Mouse (Mus musculus) kidney, embryonic 14.5 days (tissue): ENCODE results near the gene Tmprss13. TPM values are rescaled to one million over a fixed set of nuclear protein-coding genes. Genes with fewer than 3 reads are reported as not detected.

Source experiments
- ATAC-seq: fragments of 200-750 bp; cut with Nextera tagmentation; 2 replicates; pipeline ENCODE4 v1.8.0; 2017; ENCODE audit warnings: moderate number of reproducible peaks, mild to moderate bottlenecking, moderate TSS enrichment, moderate library complexity; ENCODE audit not compliant: low FRiP score, low TSS enrichment
- H3K27ac ChIP-seq: fragments of 300-500 bp; sonication (generic); 2 replicates; pipeline ENCODE4 v1.5.1; 2014; ENCODE audit warnings: low read depth, mild to moderate bottlenecking, low read length, moderate library complexity, mixed read lengths
- H3K27me3 ChIP-seq: fragments of 300-500 bp; sonication (generic); 2 replicates; pipeline ENCODE4 v1.6.1; 2014; ENCODE audit warnings: mild to moderate bottlenecking, low read length; ENCODE audit not compliant: control insufficient read depth, insufficient read depth
- H3K36me3 ChIP-seq: fragments of 300-500 bp; sonication (generic); 2 replicates; pipeline ENCODE4 v1.6.1; 2014; ENCODE audit warnings: low read length, mixed read lengths; ENCODE audit not compliant: control insufficient read depth, insufficient read depth
- H3K4me1 ChIP-seq: fragments of 300-500 bp; sonication (generic); 2 replicates; pipeline ENCODE4 v1.6.1; 2014; ENCODE audit warnings: low read length, mixed read lengths; ENCODE audit not compliant: control insufficient read depth, insufficient read depth
- H3K4me2 ChIP-seq: fragments of 300-500 bp; sonication (generic); replicated peaks from 2 replicates; pipeline ENCODE4 v1.6.1; 2014; ENCODE audit warnings: low read depth, mild to moderate bottlenecking, low read length
- H3K4me3 ChIP-seq: fragments of 300-500 bp; sonication (generic); 2 replicates; pipeline ENCODE4 v1.5.1; 2014; ENCODE audit warnings: mild to moderate bottlenecking, low read length
- H3K9ac ChIP-seq: fragments of 300-500 bp; sonication (generic); 2 replicates; pipeline ENCODE4 v1.6.1; 2014; ENCODE audit warnings: low read depth, mild to moderate bottlenecking, low read length, moderate library complexity
- H3K9me3 ChIP-seq: fragments of 300-500 bp; sonication (generic); 2 replicates; pipeline ENCODE4 v1.6.1; 2016; ENCODE audit warnings: low read length; ENCODE audit not compliant: control insufficient read depth
- WGBS: fragments of 180-500 bp; shearing (Covaris S2); extraction: QIAGEN DNeasy Blood & Tissue Kit; methylation state at CpG from one replicate; pipeline ENCODE4 v1.1.7; 2014; 5-methylcytosine and 5-hydroxymethylcytosine counted together
- polyA plus RNA-seq: library from polyadenylated mRNA; unstranded; fragments of >200 nt; fragmentation: Nextera tagmentation; extraction: Ambion mirVana; gene quantifications from 2 replicates; pipeline ENCODE4 v1.2.1, GENCODE M21; 2014

The Tmprss13 gene
- polyA plus RNA-seq, 1 experiment from 2014 or later = 0.08 TPM

GRCm38 (mm10) chr9:45382834-45383233 lies 63.9 kb downstream of the Tmprss13 start:
- no peak overlapping the region for H3K4me3 ChIP-seq
- ATAC-seq = no peak
- H3K9me3 ChIP-seq = no peaks in the 10 kb centered on the region
- no peak overlapping the region for H3K27ac ChIP-seq
- 83% methylated on average over 5 of the region's 5 CpGs for WGBS
- H3K4me1 ChIP-seq = peaks cover 30% of the 10 kb centered on the region
- no peaks in the 10 kb centered on the region for H3K27me3 ChIP-seq
- no peaks in the 10 kb centered on the region; the same call in 1 of the 2 replicates for H3K36me3 ChIP-seq
- H3K9ac ChIP-seq = no peak overlapping the region
- H3K4me2 ChIP-seq = no peak overlapping the region

DNA sequence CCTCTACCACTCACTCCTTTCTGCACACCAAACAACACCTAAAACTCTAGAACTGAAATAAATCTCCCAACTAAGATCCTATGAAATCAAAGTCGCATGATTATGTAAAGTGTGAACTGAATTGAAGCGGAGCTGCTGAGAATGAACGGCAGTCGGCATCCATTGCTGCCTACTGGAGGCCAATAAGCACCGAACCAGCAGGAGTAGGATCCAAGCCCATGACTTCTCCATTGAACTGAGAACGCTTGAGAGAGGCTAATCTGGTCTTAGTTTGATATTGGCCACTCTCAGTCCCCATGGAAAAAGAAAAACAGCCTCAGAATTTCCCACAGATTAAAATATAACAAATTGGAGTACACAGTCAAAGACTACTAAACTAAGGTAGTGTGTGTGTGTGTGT lies 65.0 kb downstream of the Tmprss13 start:
- no peak for ATAC-seq
- Histone ChIP-seq H3K9ac (no peak overlapping the region), H3K36me3 (no peaks in the 10 kb centered on the region; the same call in 1 of the 2 replicates), H3K4me1 (peaks cover 24% of the 10 kb centered on the region), H3K4me3 (no peak overlapping the region), H3K27ac (no peak overlapping the region), H3K27me3 (no peaks in the 10 kb centered on the region), H3K4me2 (no peak overlapping the region), H3K9me3 (no peaks in the 10 kb centered on the region)
- WGBS = 93% methylated on average over 6 of the region's 6 CpGs

GRCm38 (mm10) chr9:45386698-45387097 lies 67.8 kb downstream of the Tmprss13 start:
- Histone ChIP-seq H3K9me3 (no peaks in the 10 kb centered on the region), H3K36me3 (no peaks in the 10 kb centered on the region), H3K4me3 (no peak overlapping the region), H3K27ac (no peak overlapping the region), H3K4me1 (0 out of 2 replicates have a peak, but pooled peaks cover 5% of the 10 kb centered on the region), H3K4me2 (no peak overlapping the region), H3K27me3 (no peaks in the 10 kb centered on the region), H3K9ac (no peak overlapping the region)
- WGBS = 91% methylated on average over 5 of the region's 5 CpGs
- no peak for ATAC-seq

DNA sequence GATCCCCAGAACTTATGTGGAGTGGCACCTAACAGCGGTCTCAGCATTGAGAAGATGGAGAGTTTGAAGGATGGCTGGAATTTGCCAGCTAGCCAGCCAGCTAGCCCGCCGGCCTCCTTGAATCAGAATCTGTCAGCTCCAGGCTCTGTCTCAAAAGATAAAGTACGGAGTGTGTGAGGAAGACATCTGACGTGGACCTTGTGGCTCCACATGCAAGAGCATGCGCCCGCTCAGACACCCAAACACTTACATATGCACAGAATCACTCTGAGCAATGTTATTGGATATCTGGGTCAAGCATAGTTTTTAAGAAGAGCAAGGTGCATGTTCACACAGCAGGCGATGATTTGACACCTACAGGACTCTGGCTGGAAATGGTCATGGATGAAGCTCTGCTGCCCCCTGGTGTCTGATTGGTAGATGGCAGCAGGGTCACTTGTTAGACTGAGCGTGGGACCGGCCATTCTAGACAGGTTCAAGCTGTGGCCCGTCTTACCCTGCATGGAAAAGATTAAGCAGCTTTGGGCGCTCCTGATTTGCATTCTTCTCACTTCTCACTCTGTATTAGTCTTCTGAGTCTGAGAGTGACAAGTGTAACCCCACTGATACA lies 69.6 kb downstream of the Tmprss13 start:
- H3K4me2 ChIP-seq = no peak overlapping the region
- ATAC-seq = peak; percentile 67; the same call in 1 of the 2 replicates
- peaks cover 10% of the 10 kb centered on the region; the same call in 1 of the 2 replicates for H3K36me3 ChIP-seq
- no peaks in the 10 kb centered on the region for H3K9me3 ChIP-seq
- H3K4me1 ChIP-seq = no peaks in the 10 kb centered on the region
- no peaks in the 10 kb centered on the region for H3K27me3 ChIP-seq
- no peak overlapping the region for H3K27ac ChIP-seq
- 40% methylated on average over 12 of the region's 12 CpGs for WGBS
- H3K9ac ChIP-seq = no peak overlapping the region
- no peak overlapping the region for H3K4me3 ChIP-seq

DNA sequence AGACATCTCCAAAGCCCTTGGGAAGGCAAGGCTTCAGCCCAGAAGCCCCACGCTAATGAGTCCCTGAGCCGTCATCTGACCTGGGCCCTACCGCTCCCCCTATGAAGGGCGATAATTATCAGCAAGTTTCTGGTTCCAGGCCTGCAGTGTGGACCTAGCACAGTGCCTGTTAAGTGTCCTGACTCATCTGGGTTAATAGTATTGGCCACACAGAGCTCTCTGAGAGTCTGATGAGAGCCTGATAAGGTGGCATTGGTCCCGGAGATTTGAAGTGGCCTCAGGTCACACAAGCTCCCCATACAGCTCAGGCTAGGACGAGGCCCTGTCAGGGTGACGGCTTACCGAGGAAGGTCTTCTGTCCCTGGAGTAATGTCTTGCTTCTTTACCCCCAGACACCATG lies 70.7 kb downstream of the Tmprss13 start:
- 82% methylated on average over 8 of the region's 8 CpGs for WGBS
- H3K4me3 ChIP-seq = no peak overlapping the region
- no peak overlapping the region for H3K4me2 ChIP-seq
- H3K4me1 ChIP-seq = no peaks in the 10 kb centered on the region
- no peaks in the 10 kb centered on the region for H3K9me3 ChIP-seq
- no peak for ATAC-seq
- H3K27me3 ChIP-seq = no peaks in the 10 kb centered on the region
- peaks cover 14% of the 10 kb centered on the region; the same call in 1 of the 2 replicates for H3K36me3 ChIP-seq
- H3K9ac ChIP-seq = no peak overlapping the region
- H3K27ac ChIP-seq = no peak overlapping the region

GRCm38 (mm10) chr9:45391299-45391698 lies 72.4 kb downstream of the Tmprss13 start:
- Histone ChIP-seq H3K27ac (no peak overlapping the region), H3K9ac (no peak overlapping the region), H3K4me2 (no peak overlapping the region)

DNA sequence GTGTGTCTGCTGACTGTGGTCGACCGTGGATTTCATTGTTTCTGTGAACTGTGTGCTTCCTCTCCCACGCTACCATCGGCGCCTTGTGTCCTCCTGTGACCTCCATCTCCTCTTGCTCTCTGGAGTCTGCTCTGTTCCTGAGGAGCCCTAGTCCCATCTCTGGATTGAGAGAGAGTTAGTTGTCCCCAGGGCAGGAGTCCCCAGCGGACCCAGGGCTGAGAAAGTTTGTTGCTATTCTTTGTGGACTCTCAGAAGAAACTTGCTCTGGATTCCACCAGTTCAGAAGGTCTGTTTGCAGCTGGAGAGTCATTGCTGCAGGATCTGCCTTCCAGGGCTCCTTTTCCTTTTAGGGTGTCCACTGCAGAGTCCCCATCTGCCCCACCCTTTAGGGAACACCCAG lies 76.3 kb downstream of the Tmprss13 start:
- WGBS = 92% methylated on average over 6 of the region's 6 CpGs
- no peak overlapping the region for H3K27ac ChIP-seq

More at GRCm38 (mm10) chr9:45391299-45391698, 72.4 kb downstream of the Tmprss13 start:
- Histone ChIP-seq H3K27me3 (no peaks in the 10 kb centered on the region), H3K36me3 (peaks cover 22% of the 10 kb centered on the region; the same call in 1 of the 2 replicates), H3K9me3 (no peaks in the 10 kb centered on the region), H3K4me3 (no peak overlapping the region), H3K4me1 (no peaks in the 10 kb centered on the region)
- no peak for ATAC-seq
- 66% methylated on average over 7 of the region's 7 CpGs for WGBS

DNA sequence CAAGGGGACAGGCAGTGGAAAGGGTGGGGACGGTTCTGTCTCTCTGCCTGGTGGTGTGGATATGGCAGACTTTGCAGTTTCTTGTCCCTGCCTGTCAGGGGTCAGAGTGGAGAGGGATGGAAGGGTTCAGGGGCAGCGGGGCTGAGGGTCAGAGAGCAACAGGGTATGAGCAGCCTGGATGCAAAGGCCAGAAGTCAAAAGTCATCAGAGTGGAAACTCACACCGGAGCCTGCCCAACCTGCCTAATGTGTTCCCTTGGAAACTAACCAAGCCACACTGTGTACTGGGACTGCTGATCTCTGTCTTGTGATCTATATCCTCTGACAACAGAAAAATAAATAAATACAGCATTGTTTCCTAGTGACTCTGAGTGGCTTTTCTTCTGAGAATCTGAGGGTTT lies 76.9 kb downstream of the Tmprss13 start:
- H3K27ac ChIP-seq = no peak overlapping the region
- H3K36me3 ChIP-seq = peaks cover 22% of the 10 kb centered on the region; the same call in 1 of the 2 replicates
- H3K27me3 ChIP-seq = no peaks in the 10 kb centered on the region
- 32% methylated on average over 3 of the region's 3 CpGs for WGBS
- H3K9ac ChIP-seq = no peak overlapping the region
- no peaks in the 10 kb centered on the region for H3K9me3 ChIP-seq
- ATAC-seq = no peak
- H3K4me1 ChIP-seq = no peaks in the 10 kb centered on the region
- H3K4me2 ChIP-seq = no peak overlapping the region
- no peak overlapping the region for H3K4me3 ChIP-seq

More for the DNA sequence above, 76.3 kb downstream of the Tmprss13 start:
- Histone ChIP-seq H3K4me2 (no peak overlapping the region), H3K9ac (no peak overlapping the region), H3K4me1 (no peaks in the 10 kb centered on the region), H3K4me3 (no peak overlapping the region), H3K36me3 (peaks cover 22% of the 10 kb centered on the region; the same call in 1 of the 2 replicates), H3K9me3 (no peaks in the 10 kb centered on the region), H3K27me3 (no peaks in the 10 kb centered on the region)
- no peak for ATAC-seq
